Mouse (Mus musculus) heart, adult 8-10 months (tissue): ENCODE data around the gene Tanc1. TPM values are rescaled to one million over a fixed set of nuclear protein-coding genes. Genes with fewer than 3 reads are reported as not detected.

Source experiments
- DNase-seq: peaks from one replicate; pipeline ENCODE4 v3.0.0; 2022; ENCODE audit warnings: low spot score
- total RNA-seq, 4 experiments: library from RNA; stranded (reverse); gene quantifications; 2 replicates each; pipeline ENCODE4 v1.2.4; 2022

Gene Tanc1
- total RNA-seq, 4 experiments from 2014 or later, result 21.4 to 25.3 (median 24.6) TPM

DNA sequence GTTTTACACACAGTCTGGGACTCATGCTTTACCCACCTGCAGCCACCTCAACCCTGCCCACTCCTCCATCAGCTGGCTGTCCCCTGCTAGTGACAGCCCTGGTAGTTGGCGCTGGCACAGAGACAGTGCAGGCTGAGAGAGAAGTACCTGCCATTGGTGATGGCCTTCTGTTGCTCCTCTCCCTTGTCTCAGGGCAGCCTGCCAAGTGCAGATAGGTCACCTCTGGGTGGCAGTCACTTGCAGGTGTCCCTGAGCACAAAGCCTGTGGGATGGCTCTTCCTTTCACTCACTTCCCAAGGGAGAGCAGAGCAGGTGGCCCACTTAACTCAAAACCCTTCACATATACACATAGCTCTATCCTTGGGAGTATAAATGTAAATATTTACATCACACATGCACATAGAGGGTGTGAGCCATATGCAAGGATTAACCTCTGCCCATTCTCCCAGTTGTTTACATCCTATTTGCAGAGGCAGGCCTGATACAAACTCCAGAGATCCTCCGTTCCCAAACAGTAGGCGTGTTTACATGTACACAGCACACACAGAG is 106.0 kb downstream of the Tanc1 start:
- no peak for DNase-seq

DNA sequence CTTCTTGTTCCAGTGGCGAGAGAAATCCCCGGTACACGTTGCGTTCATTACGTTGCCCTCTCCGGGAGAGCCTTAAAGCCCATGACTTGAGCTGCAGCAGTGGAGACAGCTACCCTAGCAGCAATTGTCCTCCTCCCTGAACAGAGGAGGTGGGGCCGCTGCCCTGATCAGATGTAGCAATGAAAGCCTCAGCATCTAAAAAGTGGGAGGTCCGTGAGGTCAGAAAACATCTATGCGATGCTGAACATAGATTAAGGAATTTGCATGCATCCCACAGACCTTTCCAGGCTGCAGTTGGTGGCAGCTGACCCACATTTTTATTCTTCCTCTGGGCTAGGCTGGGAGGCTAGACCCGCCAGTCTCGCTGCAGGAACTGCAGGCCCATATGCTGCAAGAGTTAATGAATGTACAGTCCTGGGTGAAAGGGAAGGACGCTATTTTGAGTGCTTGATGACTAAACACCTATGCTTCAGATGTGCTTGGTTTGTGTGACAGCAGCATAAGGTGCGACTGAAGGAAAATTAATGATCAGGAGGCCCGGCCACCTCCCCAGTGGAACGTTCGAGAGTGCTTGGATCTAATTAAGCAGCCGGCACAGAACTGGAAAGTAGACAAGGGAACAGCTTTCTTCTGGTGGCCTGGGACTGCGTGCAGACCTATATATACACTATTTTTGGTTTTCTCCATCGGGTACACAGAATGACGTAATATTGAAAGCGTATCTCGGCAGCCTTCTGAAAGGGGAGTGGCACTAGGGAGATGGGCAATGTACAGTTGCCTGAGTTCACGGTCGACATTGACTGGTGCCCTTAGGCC is 107.0 kb downstream of the Tanc1 start:
- DNase-seq, result no peak

DNA sequence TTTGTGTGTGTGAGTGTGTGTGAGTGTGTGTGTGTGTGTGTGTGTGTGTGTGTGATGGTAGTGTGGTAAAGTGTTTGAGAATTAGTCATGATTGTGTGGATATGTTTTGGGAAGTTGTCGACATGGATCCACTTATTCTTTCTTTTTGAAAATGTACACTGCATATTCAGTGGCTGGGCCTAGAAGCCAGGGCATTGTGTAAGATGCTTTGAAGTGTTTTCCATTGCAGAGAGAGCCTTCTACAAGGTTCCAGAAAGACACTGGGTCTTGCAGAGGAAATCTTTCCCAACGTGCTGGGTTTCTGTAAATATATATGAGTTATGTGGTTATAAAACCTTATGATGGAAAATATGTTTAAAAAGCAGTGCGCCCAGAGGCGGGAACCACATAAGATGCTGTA is 108.0 kb downstream of the Tanc1 start:
- DNase-seq, result no peak

DNA sequence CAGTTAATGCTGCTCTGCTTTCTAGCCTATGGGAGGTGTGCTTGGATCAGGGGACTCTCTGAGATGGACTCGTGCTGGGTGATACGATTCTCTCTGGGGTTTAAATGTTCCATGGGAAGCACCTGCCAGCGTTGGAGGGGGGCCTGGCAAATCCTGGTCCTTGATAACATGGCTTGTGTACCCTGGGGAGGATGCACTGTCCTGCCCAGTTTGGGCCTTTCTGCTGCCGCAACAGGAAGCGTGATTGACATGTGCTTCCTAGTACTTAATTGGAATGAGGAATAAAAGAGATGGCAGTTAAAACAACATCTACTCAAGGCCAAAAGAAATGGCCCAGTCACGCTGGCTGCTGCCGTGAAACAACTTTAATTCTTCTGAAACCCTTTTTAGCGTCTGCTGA is 109.3 kb downstream of the Tanc1 start:
- DNase-seq, result no peak

DNA sequence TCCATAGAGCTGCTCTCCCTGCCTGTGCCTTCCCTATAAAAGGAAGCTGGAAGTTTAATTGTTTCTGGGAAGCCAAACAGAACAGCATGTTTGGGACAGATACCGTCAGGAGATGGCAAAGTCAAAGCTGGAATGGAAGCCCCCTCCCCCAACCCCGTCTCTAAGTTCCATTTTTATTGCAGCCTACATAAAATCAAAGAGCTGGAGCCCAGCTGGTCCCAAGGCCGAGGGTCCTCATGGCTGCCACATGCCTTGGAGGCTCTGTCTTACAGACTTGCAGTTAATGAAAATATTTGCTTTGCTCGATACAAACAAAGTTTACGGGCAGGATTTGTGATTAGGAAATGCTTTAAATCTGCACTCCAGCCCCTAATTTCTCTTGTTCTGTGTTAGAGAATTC is 109.9 kb downstream of the Tanc1 start:
- DNase-seq, result no peak

DNA sequence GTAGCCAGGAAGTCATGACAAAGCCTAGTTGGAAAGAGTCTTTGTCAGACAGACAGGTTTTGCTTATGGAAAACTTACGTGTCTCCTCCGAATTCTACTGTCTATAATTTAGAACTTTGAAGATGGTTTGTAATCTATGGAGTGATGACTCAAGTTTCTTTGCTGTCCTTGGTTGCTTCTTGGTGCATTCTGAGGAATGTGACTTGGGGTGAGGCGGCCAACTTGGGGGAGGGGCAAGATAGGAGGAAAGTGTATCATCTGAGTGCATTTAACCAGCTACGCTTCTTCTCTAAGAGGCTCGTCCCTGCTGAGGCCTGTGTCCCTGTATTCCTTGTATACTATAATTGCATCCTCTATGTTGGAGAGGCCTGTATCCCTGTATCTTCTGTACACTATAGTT is 111.5 kb downstream of the Tanc1 start:
- DNase-seq, result no peak

DNA sequence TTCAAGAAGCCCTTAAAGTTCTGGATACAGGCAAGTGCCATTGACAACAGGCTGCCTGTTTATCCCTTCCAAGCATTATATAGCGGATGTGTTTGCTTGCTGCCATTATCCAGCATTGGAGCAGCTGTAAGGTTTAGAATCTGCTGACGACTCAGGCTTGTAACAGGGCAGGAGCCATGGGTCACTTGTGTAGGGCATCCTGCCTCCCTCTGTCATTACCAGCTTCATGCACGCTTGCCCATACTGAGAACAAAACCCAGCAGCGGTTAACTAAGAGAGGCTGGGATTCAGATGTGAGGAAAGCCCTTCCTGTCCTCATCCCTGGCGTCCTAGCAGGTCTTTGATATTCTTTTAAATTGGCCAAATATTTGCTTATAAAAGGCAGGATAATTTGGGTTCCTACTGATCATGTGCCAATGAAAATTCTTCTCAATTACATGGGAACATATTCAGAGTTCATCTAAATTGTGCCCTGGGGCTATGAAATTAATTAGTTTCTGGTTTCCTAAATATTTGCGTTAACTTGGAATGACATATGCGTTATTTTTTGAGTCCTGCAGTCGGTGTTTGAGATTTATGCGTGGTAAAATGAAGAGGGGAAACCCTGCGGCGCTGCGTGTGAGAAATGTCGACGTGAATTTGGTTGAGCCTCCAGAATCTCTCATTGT is 113.8 kb downstream of the Tanc1 start:
- DNase-seq, result no peak

DNA sequence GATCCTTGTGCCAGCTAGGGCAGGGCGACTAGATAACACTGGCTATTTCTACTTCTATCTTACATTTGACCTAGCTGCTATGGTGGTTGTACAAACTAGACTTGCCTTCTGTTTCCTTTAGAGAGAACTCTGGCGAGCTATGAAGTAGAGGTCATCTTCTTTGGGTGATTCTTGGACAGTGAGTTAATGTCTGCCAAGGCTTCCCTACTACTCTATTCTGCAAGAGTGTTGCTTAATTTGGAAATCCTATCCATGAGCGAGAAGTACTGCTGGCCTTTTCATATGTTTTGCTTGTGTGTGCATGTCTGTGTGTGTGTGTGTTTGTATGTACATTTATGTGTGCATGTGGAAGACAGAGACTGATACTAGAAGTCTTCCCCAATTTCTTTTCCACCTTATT is 120.0 kb downstream of the Tanc1 start:
- DNase-seq, result no peak

DNA sequence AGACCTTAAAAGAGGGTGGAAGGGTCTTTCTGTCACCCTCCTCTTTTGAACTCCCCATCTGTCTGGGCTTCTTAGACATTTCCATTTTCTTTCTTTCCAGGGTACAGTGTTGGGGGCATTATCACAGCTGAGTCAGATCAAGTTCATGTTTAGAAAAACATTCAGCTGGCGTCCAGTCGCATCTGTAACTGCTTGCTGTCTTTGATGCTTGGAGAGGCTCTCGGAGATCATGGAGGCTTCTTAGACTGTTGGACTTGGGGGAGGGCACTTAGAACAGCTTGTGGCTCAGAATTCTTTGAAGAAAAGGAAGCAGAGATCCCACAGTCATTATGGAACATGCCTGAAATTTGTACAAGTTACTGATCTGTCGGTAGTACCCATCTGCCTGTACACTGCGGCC is 121.6 kb downstream of the Tanc1 start:
- no peak for DNase-seq

DNA sequence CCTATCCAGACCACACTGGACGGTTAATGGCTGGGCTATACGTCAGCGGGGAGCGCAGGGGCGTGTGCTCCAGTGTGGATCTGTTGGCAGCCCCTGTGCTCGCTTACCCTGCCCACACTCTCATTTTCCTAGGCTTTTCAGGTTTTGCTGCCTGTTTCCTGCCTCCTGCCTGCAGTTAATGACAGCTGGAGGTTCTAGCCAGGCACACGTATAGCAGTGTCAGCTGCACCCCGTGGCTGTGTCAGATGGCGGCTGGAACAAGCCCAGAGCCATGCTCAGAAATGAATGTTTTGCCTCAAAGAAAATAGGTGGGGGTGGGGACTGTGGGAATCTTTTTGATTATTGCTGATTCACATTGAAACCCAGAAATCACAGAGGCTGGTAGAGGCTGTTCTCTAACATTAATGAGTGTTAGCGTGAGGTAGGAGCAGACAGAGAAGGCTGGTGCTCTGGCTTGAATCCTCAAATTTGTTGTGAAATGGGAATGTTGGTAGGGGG is 124.6 kb downstream of the Tanc1 start:
- DNase-seq, result no peak

DNA sequence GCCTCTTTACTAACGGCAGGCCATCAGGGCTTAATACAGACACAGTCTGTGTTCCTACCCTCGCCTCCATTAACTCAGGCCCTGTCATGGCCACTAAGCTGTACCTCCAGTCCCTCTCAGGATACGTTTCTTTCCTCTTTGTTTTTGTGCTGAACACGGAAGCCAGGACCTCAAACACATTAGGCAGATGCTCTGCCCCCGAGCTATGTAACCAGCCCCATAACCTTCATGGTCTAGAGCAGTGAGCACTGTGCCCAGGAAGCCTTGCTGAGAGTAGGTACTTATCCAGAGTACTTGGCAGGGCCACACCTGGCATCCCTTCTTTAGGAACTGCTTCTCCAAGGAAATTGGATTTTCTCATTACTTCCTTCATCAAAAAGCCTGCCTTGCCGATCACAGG is 125.5 kb downstream of the Tanc1 start:
- DNase-seq, result no peak

DNA sequence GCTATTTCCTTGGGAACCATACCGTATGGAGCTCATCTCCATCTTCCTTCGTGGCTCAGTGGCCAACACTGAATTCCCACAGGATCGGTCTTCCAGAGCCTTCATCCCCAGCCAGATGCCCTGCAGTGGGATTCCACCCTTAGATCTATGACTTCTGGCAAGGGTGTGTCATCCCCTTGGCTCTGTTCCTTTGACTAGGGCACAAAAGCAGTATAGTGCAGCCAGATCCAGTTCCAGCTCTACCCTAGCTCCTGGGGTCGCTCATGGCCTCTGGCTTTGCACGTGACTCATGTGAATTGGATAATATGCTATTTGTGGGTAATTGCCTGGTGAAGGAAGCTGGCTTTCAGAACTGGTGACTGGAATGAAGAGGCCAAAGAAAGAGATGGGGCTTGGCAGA is 126.5 kb downstream of the Tanc1 start:
- DNase-seq, result no peak

DNA sequence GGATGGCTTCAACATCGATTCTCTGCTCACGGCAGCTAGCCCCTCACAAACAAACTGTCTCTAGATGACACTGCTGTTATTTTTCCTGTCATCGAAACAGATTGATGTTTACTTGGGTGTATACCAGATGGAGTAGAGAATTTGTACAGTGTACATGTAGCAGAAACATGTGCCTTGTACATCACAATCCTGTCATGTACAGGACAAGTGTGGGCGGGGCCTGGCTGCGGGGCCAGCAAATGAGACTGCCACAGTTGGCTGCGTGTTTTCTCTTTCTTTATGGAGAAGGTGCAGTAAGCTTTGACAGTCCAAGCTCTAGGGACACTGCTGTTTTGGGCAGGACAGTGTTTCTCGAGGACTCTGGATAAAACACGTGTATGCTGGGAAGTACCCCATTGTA is 127.2 kb downstream of the Tanc1 start:
- DNase-seq, result no peak

DNA sequence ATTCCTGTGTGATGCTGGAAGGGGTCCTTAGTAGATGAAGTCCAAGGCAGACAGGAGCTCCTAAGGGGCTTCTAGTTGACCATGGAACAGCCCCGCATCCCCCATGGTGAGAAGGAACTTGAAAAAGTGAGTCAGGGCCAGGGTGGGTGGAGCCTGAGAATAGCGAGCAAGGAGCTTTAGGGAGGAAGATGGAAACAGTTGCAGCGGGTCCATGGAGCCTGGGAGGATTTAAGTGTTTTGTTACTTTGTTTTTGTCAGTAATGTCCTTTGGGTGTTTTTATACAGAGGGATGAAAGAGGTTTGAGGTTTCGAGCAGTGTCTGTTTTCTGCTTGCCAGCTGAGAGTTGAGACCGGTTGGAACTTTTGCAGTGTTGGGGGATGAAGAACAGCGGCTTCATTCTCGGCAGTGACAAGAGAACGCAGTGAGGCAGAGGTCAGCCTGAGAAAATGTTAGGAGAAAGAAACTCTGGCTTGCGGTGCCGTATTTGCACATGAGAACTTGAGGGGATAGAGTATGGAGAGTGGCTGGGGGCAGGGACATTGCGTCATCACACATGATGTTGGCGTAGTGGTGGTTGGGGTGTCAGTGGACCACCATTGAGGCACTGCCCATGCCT is 130.8 kb downstream of the Tanc1 start:
- no peak for DNase-seq

DNA sequence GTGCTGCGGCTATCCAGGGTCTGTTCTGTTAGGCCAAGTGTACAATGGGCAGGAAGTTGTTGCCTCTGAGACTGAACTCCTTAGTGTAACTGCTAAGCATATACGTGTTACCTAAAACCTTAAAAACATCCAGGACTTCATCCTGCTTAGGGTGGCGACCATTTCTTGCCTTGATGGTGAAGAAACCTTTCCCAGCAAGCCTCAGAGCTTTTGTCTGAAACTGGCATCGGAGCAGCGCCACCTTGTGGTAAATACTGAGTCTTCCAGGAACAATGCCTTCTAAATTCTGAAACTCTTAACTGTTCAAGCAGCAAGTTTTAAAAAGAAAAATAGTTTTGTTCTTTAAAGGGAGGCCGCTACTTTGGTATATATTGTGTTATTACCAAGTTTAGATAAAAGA is 133.6 kb downstream of the Tanc1 start:
- peak; percentile 56 for DNase-seq

DNA sequence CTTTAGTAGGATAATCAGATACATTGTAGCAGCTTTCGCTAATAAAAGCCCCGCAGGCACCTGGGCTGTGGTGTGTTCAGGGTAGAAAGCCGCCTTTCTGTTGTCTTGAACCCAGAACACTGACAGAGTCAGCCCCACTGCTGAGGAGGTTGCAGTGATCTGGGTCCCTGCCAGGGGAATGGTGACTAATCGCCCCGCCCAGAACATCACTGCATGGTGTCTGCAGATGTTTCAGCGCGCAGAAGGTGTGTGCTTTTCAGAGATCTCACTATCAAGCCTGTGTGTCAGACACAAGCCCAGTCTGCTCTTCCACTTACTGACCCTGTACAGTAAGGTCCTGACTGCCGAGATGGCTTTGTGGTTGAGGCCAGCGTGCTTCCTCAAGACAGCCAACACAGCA is 134.2 kb downstream of the Tanc1 start:
- no peak for DNase-seq

DNA sequence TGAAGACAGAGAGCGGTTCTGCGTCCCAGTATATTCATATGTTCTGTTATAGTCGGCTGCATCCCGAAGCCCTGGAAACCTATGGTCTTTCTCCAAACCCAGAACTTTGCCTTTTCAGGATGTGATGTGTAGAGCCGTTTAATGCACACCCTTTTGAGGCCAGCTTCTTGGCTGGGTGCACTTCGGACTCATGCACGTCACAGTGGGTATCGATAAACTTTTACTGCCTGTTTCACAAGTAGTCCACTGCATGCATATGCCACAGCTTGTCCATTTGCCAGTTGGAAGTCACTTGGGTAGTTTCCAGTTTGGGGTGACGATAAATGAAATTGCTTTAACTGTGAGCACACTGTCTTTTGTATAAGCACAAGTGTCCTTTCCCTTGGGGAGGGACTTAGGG is 135.9 kb downstream of the Tanc1 start:
- no peak for DNase-seq

DNA sequence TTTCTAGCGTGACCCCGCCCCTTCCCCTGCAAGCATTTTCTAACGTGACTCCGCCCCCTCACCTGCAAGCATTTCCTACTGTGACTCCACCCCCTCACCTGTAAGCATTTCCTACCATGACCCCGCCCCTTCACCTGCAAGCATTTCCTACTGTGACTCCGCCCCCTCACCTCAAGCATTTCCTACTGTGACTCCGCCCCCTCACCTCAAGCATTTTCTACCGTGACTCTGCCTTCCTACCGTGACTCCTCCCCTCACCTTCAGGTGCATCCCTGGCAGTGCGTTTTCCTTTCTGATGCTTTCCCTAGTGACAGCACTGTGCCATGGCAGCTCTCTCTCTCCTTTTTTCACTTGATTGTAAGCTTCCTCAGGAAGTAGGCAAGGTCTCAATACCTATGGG is 137.5 kb downstream of the Tanc1 start:
- DNase-seq, result no peak

DNA sequence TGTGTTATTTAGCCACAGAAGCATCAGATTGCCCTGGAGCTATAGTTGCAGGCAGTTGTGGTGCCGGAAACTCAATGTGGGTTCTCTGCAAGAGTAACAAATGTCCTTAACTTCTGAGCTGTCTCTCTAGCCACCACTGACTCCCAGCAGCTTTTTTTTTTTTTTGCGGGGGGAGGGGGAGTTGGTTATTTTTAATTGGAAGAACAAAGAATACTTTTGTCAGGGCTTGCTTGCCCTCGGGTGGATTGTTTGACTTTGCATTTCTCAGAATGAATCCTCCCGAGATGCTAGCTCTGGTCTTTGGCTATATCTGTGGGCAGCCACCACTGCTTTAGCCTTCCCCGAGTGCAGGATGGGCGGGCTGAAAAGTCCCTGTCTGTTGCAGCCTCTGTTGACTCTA is 139.3 kb downstream of the Tanc1 start:
- no peak for DNase-seq

DNA sequence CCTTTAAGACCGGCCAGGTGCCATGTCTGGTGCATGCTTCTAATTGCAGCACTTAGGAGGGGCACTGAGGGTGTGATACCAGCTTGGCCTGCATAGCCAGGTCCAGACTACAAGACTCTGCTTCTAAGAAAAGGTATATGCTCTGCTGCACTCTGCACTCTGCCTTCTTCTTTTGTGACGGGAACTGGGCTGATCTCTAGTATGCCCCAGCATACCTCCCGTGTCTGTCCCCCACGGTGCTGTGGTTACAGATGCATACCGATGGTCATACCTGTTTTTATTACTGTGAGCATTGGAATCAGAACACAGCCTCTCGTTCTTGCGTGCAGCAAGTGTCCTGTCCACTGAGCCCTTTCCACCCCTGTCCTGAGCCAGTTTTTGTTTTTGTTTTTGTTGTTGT is 140.3 kb downstream of the Tanc1 start:
- DNase-seq, result no peak

DNA sequence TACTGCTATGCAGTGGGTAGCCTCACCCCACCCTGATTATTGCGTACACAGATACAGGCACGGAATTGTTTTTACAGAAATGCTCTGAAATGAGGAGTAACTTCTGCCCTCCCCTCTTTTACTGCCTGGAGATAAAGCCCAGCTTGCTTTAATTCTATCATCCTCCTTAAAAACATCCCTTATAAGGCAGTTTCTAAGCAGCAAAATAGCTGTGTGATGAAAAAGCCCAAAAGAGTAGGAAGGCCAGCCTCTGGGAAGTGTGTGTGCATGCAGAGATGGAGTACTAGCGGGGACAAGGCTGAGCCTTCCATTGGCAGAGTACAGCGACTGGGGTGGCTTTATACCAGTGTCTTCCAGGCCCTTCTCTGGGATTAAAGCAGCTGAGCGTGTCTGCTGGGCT is 140.9 kb downstream of the Tanc1 start:
- no peak for DNase-seq

DNA sequence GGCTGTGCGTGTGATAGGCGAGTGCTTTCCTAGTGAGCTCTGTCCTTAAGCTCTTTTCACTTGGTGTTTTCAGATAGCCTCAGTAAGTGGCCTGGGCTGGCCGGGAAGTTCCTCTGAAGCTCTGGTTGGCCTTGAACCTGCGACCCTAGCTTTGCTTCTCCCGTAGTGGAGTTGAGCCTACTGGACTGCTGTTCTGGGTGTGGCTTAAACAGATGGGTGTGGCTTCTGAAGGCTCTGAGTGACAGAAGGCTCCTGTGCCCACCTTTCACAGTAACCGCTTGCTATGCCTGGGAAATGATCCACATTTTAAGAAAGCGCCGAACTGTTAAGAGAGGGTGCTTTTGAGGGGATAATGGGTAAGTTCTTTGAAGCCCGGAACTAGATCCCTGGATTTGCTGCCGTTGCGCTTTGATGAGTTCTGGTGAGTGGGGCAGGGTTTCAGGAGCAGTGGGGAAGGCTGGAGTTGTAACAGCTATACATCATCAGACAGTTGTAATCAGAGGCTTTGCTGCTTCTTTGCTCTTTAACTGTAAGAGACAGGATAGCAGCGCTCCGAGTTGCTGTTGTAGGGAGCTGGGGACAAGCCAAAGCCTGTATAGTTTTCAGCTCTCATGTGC is 144.4 kb downstream of the Tanc1 start:
- DNase-seq, result no peak
